Mouse (Mus musculus) kidney, adult 2 months (tissue): ENCODE measurements around the gene Ica1.

Experiments
- CTCF ChIP-seq: fragments of 200-500 bp; conservative IDR thresholded peaks from 2 replicates; pipeline ENCODE4 v1.5.1; 2011; ENCODE audit warnings: low read depth, mild to moderate bottlenecking, control low read depth, low read length, moderate library complexity, mixed read lengths; ENCODE audit not compliant: insufficient read depth, insufficient read length
- POLR2A ChIP-seq: fragments of 200-500 bp; IDR thresholded peaks from one replicate; pipeline ENCODE4 v1.6.1; 2011; ENCODE audit warnings: low read depth, low read length, control low read depth

GRCm38 (mm10) chr6:8582377-8582776 lies 195.9 kb downstream of the Ica1 start:
- TF ChIP-seq CTCF (no peak), POLR2A (no peak)
